Mouse (Mus musculus) layer of hippocampus, adult 9-10 months (tissue): ENCODE measurements around the gene Rps15a.

Source experiments
- DNase-seq: peaks from one replicate; pipeline ENCODE4 v3.0.0; 2022; ENCODE audit warnings: low spot score

Rps15a gene

DNA sequence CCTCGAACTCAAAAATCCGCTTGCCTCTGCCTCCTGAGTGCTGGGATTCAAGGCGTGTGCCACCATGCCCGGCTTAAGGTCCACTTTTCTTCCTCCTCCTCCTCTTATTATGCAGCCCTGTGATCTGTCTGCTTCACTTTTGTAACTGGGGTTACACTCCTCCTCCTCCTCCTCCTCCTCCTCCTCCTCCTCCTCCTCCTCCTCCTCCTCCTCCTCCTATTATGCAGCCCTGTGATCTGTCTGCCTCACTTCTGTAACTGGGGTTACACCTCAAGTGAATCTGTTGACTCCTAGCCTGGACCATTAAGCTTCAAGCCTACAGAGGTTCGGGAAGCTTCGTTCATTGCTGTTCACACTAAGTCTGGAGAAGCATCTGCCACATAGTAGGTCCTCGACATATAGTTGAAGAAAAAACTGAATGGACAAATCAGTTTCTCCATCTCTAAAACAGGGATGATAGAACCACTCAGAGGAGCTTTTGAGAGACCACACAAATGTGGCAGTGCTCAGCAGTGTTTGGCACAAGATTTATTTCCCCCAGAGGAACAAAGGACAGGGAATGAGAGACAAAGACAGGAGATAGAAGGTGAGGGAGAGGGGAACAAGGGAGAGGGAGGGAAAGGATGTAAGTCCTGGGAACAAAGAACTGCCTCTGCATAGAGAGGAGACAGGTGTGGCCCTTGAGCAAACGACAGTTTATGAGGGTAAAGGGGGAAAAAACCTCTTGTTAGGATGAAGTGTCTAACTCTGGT is 975 bp upstream of the Rps15a start:
- no peak for DNase-seq

DNA sequence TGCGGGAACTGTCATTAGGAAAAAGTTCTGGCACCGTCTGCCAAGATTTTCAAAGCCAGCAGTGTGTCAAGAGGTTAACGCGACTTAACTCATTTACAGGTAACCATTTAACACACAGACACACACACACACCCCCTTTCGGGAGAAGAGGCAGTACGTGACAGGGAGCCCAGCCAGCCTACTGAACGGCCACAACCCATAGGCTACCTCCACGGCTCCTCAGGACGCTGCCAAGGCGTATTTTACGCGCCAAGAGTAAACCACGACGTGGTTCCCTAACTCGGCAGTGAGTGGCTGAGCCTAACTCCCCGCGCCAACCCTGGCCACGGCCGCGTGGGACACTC is 483 bp downstream of the Rps15a start:
- no peak for DNase-seq

DNA sequence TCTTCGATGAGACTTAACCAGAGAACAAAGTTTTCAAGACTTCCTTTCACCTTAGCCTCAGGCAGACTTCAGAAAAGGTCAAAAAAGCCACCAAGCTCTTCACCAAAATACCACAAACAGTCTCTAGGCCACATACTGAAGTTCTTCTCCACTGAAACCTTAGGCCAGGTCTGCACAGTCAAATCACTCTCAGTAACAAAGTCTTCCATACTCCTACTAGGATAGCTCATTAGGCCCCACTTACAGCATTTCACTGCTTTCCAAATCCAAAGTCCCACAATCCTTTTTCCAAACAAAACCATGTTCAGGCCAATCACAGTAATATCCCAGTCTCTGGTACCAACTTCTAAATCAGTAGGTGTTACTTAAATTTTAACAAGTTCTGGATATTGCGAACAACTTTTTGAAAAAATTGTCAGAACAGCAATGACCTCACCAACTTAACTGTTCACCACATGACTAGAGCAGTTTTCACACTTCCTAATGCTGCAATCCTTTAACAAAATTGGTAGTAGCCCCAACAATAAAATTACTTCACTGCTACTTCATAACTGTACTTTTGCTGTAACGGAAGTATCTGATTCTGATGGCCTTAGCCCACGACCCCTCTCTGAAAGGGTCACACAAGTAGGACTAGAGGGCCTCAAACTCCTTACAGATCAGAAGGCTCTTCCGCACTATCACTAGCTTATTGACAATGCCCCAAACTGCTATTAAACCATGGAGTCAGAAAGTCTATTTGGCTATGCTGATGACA is 2.3 kb downstream of the Rps15a start:
- DNase-seq = no peak

DNA sequence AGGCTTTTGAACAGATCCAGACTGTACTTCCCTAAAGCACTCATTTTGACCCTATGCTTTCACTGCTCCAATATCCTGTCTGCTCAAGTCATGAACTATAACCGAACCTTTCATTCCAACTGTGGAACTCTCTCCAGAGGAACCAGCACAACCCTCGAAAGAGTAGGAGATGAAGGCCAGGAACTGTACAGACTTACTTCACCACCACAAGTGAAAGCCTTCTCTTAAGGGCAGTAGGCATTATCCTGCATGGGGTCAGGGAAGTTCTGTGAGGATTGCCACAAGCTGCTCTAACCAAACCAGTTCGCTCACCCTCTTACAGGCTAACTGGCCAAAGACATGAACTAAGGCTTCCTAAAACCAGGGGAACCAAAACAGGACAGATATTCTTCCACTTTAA is 4.9 kb downstream of the Rps15a start:
- DNase-seq = no peak

DNA sequence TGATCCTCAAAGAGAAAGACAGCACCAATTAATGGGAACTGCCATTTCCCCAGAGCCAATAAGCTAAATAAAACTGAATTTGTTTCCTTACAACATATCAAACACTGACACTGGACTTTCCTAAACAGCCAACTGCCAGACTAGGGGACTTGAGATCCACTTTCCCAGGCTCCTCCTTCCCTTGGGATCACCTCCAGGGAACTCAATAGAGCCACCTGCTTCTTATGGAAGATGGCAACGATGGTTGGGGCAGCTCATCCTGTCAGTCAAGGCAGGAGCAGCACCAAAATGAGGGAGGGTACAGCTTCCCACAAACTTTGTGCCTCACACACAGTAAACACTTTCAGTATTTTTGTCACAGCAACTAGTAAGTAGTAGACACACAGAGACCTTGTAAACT is 8.3 kb downstream of the Rps15a start:
- no peak for DNase-seq

DNA sequence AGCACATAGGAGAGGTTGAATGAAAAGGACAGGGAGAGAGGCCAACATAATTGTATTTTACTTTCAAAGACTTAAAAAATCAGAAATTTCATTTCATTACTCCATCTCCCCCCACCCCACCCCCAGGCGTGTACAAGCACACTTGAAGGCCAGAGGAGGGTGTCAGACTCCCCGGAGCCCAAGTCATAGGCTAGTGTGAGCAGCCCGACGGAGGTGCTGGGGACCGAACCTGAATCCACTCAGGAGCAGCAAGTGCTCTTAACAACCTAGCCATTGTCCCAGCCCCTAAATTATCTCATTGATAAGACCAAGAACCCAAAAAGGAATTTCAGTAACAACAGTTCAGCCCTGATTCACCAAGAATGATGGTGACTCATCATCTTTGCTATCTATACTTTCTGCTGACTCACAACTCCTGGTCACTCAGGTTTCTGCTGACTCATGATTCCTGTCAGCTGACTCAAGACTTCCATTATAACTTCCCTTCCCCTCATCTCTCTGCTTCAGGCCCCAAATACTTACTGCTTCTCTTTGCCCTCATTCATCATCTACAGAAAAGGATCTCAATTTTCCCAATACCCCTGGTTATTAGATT is 11.4 kb downstream of the Rps15a start:
- DNase-seq = no peak

DNA sequence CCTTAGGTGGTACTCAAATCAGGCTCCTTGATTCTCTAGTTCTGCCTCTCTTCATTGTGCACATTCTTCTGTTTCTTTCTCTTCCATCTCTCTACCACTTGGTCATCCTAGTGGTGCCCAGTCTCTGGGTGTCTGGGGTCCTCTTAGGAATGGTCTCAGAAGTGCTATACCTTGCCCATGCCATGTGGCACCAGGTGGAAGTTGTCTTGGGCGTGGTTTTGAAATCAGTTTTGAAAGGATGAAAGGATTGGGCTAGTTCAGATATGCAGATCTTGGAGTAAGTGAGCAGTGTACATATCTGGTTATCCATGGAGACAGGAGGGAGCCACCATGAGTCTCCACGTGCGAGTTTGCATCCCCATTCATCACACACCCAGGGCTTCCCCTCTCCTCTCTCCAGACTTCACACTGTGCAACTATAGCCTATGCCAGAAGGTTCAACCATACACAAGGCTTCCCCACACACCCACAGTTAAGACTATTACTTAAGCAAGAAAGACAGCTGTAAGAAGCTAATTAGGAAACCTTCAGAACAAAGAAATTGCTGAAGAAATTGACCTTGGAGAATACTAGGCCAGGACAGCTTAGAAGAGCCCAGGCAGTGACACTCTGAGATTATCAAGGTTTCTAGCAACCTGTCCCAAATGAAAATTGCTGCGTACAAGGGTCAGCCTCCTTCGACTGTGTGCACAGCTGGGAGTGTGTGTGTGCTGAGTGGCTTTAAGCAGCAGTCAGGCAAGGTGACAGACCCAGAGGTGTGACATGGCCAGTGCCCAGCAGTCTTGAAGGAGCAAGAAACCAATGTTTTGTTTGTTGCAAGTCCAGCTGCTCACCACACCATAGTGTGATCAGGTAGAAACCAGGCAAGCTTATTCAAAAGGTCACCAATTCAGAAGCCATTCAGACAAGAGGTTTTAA is 12.3 kb downstream of the Rps15a start:
- DNase-seq = no peak

DNA sequence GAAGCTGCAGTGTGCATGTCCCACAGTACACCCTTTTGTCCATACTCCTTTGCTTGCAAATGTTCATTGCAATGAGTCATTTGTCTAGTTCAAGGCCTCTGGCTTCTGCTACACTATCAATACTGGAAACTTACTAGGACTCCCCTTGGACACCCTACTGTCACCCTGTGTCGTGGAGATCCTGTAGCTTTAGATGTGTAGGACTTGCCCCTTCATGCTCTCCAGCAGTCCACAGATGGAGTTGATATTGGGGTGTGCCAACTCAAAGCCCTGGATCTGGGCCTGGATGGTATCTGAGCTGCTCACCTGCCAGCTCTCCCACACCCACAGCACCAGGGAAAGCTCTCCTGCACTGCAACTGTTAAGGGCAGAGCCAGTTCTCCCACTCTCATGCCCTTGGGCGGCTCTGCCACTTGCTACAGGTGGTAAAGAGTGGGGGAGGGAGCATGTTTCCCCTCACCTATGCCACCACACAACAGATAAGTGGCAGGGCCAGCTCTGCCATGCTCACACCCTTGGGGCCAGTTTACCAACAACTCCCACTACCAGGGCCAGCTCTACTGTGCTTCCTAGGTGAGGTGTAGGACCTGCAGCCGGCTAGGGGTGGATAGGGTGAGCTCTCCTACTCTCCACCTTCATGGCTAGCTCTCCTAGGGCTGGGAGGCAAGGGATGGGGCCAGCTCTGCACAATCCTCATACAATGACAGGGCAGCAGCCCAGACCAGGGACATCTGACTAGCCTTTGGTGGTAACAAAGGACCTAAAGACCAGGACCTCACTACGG is 13.1 kb downstream of the Rps15a start:
- DNase-seq = no peak

DNA sequence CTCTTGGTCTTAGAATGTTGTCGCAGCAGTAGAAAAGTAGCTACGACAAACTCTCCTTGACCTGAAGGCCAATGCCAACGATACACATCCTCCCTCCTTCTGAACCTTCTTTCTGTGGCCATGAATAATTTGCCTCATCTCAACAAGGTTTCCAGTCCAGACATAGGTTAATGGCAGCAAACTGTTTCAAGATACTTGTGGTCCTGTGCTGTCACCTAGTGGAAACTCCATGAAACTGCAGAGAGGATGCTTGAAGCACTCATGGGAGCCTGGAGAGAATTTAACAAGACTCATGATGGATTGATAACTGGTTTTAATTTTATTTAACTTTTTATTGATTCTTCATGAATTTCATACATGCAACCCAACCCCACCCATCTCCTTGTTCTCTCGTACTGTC is 13.8 kb downstream of the Rps15a start:
- no peak for DNase-seq

DNA sequence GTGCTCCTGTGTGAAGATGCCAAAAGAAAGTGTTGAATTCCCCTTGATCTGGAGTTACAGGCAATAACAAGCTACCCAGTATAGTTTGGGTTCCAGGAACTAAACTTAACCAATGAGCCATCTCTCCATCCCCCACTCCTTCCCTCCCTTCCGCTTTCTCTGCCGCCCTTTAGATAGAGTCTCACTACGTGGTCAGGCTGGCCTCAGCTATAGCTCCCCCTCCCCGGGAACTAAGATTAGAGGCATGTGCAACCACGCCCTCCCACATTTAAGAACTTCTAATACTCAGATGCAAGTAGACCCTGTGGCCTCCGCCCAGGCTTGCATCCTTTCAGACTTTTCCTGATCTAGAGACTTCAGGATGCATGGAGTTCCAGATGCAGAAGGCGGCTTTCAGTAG is 18.4 kb downstream of the Rps15a start:
- no peak for DNase-seq

DNA sequence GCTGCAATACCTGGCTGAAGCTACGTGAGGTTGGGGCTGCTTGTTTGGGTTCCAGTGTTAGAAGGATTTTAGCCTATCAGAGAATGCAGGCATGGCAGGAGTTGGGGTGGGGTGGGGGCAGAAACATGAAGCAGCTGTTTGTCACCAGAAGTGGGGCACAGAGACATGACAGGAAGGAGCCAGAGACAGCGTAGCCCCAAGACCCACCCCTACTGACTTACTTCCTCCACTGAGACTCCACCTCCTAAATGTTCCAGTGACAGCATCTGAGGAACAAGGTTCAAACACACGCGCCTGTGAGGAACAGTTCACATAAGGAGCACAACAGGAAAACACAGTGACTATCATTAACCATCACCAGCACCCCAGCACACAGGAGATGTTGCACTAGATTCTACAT is 36.0 kb downstream of the Rps15a start:
- no peak for DNase-seq

DNA sequence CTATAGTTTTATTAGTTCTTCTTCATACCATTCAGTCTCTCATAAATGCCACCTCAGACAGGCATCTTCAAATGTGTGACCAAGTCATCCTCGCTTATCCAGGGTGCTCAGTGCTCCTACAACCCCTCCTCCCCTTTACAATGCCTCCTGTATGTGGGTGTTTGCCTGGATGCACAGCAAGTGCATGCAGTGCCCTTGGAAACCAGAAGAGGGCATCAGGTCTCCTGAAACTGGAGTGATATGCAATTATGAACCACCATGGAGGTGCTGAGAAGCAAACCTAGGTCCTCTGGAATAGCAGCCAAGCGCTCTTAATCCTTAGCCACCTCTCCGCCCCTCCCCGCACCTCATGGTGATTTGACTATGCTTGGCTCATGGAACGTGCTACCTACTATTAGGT is 36.9 kb downstream of the Rps15a start:
- DNase-seq = no peak

DNA sequence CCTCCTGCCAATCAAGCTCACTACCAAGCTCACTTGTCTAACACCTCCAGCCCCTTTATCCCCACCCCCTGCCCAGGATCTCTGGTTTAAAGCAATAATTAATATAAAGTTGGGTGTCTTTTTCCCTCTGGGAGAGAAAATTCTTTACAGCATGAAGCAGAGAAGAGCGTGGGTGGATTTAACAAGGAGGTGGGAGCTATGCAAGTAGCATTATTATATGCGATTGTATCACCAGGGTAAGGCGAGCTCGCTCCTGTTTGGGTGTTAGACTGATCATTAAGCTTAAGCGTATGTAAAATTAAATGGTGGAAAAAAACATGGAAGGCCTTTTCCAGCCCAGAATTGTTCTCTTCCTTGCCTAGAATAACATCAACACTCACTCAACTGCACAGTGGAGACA is 48.7 kb downstream of the Rps15a start:
- DNase-seq = no peak

DNA sequence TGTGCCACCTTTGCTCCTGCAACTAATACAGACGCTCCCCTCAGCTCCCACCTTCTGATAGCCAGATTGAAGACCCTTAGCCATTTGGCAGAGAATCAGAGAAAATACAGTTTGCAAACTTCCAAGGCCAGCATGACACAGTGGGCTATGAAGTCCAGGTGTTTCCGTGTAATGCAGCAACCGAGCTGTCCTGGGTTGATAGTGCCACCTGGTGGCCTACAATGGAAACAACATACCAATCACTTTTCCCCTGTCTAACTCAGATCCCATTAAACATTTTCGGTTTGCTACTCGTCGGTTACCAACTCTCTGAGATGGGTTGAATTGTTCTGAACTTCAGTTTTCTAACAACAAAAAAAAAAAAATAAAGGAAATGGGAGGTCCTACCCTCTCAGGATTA is 59.7 kb downstream of the Rps15a start:
- no peak for DNase-seq
